Mouse (Mus musculus) hindbrain, postnatal 0 days (tissue): Measurements from ENCODE around the gene Lenep. TPM values are rescaled to one million over a fixed set of nuclear protein-coding genes. Genes with fewer than 3 reads are reported as not detected.

Source experiments
- ATAC-seq: fragments of 200-750 bp; cut with Nextera tagmentation; 2 replicates; pipeline ENCODE4 v1.8.0; 2017; ENCODE audit warnings: mild to moderate bottlenecking, moderate TSS enrichment, moderate library complexity
- DNase-seq: peaks from one replicate; pipeline ENCODE4 v3.0.0-alpha.2; 2015; ENCODE audit warnings: low spot score
- H3K27ac ChIP-seq: fragments of 300-500 bp; sonication (generic); 2 replicates; pipeline ENCODE4 v1.5.1; 2014; ENCODE audit warnings: mild to moderate bottlenecking
- H3K27me3 ChIP-seq: fragments of 300-500 bp; sonication (generic); 2 replicates; pipeline ENCODE4 v1.6.1; 2014; ENCODE audit warnings: low read length, mixed read lengths; ENCODE audit not compliant: insufficient read depth
- H3K36me3 ChIP-seq: fragments of 300-500 bp; sonication (generic); 2 replicates; pipeline ENCODE4 v1.6.1; 2014; ENCODE audit warnings: low read length, mixed read lengths; ENCODE audit not compliant: insufficient read depth
- H3K4me1 ChIP-seq: fragments of 300-500 bp; sonication (generic); 2 replicates; pipeline ENCODE4 v1.6.1; 2014; ENCODE audit warnings: antibody characterized with exemption, low read length, mixed read lengths; ENCODE audit not compliant: insufficient read depth
- H3K4me2 ChIP-seq: fragments of 300-500 bp; sonication (generic); 2 replicates; pipeline ENCODE4 v1.6.1; 2014; ENCODE audit warnings: low read depth, mild to moderate bottlenecking, low read length, moderate library complexity, mixed read lengths
- H3K4me3 ChIP-seq: fragments of 300-500 bp; sonication (generic); 2 replicates; pipeline ENCODE4 v1.5.1; 2014; ENCODE audit warnings: low read length
- H3K9ac ChIP-seq: fragments of 300-500 bp; sonication (generic); replicated peaks from 2 replicates; pipeline ENCODE4 v1.6.1; 2014; ENCODE audit warnings: mild to moderate bottlenecking, low read length, moderate library complexity, mixed read lengths
- H3K9me3 ChIP-seq: fragments of 300-500 bp; sonication (generic); 2 replicates; pipeline ENCODE4 v1.6.1; 2016; ENCODE audit warnings: low read length, mixed read lengths
- CTCF ChIP-seq: IDR thresholded peaks from 2 replicates; pipeline ENCODE4 v1.5.1; 2016; ENCODE audit warnings: antibody characterized with exemption, control low read depth, low read depth
- WGBS: fragments of 180-500 bp; shearing (Covaris S2); extraction: QIAGEN DNeasy Blood & Tissue Kit; methylation state at CpG from one replicate; pipeline ENCODE4 v1.1.7; 2014; 5-methylcytosine and 5-hydroxymethylcytosine counted together
- polyA plus RNA-seq: library from polyadenylated mRNA; unstranded; fragments of >200 nt; fragmentation: Nextera tagmentation; extraction: Ambion mirVana; gene quantifications from 2 replicates; pipeline ENCODE4 v1.2.1, GENCODE M21; 2015
- total RNA-seq: library from RNA; depleted of rRNA; stranded (reverse); fragments of >200 nt; gene quantifications from 2 replicates; pipeline ENCODE4 v1.2.3, GENCODE M21; 2014; rRNA removed

The Lenep gene
- not detected in 2 replicates for total RNA-seq
- polyA plus RNA-seq = not detected in 2 replicates

DNA sequence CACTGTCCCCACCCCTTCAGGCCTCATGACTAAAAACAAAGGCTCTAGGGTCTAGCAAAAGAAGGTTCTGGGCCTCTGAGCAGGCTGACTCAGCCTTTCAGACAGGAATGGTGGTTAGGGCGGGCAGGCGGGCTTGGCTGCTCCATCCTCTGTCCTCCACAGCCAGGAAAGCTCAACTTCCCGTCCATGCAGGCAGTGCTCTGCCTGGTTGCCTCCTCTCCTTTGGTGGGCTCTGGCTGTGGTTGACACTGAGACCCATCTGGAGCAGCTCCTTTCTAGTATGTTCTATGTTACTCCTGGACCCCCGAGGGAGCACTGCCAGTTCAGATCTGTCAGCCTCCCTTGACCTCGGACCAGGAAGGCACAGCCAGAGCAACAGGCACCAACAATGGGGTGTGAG lies at the start of gene Lenep:
Gene Lenep, minus strand, starts transcription at position 101 of the 400 bp plus-strand sequence.
- peaks cover 14% of the 10 kb centered on the region for H3K36me3 ChIP-seq
- no peaks in the 10 kb centered on the region for H3K27me3 ChIP-seq
- H3K4me2 ChIP-seq = no peak within 1 kb of the TSS
- H3K9ac ChIP-seq = no peak within 1 kb of the TSS
- H3K27ac ChIP-seq = no peak within 1 kb of the TSS
- no peak for TF ChIP-seq CTCF
- no peak within 1 kb of the TSS for H3K4me3 ChIP-seq
- no peaks in the 10 kb centered on the region for H3K4me1 ChIP-seq
- ATAC-seq (no peak), DNase-seq (no peak)
- WGBS = 62% methylated on average over 5 of the region's 5 CpGs
- H3K9me3 ChIP-seq = no peaks in the 10 kb centered on the region

DNA sequence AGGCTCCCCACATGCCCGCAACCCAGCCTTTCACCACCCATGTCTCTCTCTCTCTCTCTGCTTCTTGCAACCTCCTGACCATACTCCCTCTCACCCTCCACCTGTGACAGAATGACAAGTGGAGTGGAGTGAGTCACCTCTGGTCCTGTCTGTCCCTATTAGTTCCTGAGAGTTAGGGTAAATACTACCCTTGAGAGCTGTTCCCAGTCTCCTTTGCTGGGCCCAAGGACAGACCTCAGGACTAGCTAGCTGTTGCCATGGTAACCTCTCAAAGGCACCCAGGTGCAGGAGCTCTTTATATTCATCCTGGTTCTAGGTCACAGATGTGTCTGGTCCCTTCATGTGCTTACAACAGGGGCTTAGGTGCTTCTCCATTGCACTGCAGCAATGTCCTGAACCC lies 49.3 kb upstream of the Lenep start:
- no peak overlapping the region for H3K27ac ChIP-seq
- H3K4me2 ChIP-seq = no peak overlapping the region
- no peak overlapping the region for H3K9ac ChIP-seq
- no peaks in the 10 kb centered on the region for H3K36me3 ChIP-seq
- no peak for TF ChIP-seq CTCF
- no peak overlapping the region for H3K4me3 ChIP-seq
- H3K27me3 ChIP-seq = no peaks in the 10 kb centered on the region
- 82% methylated on average over 1 of the region's 1 CpGs for WGBS
- ATAC-seq = no peak
- DNase-seq = peak; percentile 24
- no peaks in the 10 kb centered on the region for H3K9me3 ChIP-seq
- no peaks in the 10 kb centered on the region for H3K4me1 ChIP-seq

DNA sequence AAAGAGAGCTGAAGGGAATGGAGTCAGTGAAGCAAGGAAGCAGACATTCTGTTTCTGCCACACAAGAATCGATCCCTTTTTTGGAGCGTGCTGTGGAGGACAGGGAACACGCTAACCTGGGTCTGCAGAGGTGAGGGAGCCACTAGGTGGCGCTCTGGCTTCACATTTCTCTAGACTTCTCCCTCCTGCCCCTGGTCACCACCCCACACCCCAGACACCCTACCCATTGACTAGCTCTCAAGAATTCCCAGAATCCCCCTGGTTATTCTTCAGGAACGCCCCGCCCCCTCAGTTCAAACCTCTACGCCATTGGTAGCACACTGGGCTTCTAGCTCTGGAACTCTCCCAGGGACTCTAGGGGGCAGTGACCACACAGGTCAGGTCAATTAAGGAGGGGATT lies 46.9 kb upstream of the Lenep start:
- H3K4me2 ChIP-seq = no peak overlapping the region
- ATAC-seq (peak; percentile 80), DNase-seq (peak; percentile 83)
- WGBS = 36% methylated on average over 7 of the region's 7 CpGs
- no peak overlapping the region for H3K27ac ChIP-seq
- TF ChIP-seq CTCF = peak; percentile 77
- H3K27me3 ChIP-seq = no peaks in the 10 kb centered on the region
- H3K4me1 ChIP-seq = no peaks in the 10 kb centered on the region
- no peak overlapping the region for H3K9ac ChIP-seq
- H3K9me3 ChIP-seq = no peaks in the 10 kb centered on the region
- H3K36me3 ChIP-seq = no peaks in the 10 kb centered on the region
- H3K4me3 ChIP-seq = no peak overlapping the region

DNA sequence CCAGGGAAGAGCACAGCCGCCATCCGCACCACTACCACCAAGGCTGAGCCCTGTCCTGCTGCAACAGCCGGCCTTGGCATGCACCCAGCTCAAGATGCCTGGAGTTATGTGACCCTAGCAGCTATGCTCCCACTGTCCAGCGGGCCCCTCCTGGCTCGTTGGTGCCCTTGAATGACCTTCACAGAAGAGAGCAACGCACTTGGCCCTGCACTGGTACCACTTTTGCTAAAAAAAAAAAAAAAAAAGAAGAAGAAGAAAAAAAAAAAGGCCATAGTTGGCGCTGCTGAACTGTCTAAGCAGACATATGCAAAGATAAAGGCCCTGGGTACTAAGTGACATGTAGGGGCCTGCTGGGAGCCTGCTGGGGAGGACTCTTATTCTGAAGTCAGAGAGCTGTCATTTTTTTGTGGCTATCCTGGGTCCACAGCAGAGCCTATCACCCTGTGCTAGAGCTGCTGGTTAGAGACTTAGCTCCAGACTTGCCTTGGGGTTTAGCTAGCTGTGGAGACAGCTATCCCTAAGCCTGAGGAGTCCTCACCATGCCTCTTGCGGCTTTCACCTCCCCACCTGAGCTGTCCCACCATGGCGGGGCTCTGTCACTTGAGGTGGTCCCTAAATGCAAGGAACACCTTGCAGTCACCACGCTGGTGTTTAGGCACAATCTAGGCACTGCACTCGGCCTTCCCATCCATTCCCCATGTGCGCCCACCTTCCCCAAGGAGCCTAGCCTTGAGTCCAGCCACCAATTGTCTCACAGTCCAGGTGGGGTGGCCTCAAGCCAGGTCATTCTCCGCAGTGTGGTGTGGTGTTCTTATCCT lies 46.3 kb upstream of the Lenep start:
- Histone ChIP-seq H3K4me3 (no peak overlapping the region), H3K36me3 (no peaks in the 10 kb centered on the region), H3K27ac (no peak overlapping the region), H3K9ac (no peak overlapping the region), H3K4me1 (no peaks in the 10 kb centered on the region), H3K4me2 (no peak overlapping the region), H3K9me3 (no peaks in the 10 kb centered on the region), H3K27me3 (no peaks in the 10 kb centered on the region)
- WGBS = 58% methylated on average over 13 of the region's 13 CpGs
- TF ChIP-seq CTCF = no peak
- DNase-seq (peak; percentile 40), ATAC-seq (peak; percentile 56)

DNA sequence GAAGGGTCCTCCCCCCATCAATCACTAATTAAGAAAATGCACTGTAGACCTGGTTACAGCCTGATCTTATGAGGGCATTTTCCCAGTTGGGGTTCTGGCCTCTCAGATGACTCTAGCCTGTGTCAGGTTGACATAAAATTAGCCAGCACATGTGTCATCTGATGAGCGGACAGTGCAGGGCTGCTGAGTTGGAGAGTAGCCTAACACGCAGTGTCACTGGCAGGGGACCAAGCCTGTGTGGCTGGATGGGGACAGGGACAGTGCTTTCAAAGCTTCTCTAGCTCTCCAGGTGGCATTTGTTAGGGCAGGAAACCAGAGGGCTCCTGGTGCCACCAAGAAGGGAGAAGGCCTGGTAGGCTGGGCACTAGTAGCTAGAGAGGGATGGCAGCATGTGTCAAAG lies 38.1 kb upstream of the Lenep start:
- no peak overlapping the region for H3K4me3 ChIP-seq
- no peaks in the 10 kb centered on the region for H3K27me3 ChIP-seq
- H3K9ac ChIP-seq = no peak overlapping the region
- H3K9me3 ChIP-seq = no peaks in the 10 kb centered on the region
- WGBS = 74% methylated on average over 2 of the region's 2 CpGs
- no peak overlapping the region for H3K4me2 ChIP-seq
- H3K4me1 ChIP-seq = peaks cover 6% of the 10 kb centered on the region; the same call in 1 of the 2 replicates
- TF ChIP-seq CTCF = no peak
- ATAC-seq (no peak), DNase-seq (no peak)
- no peaks in the 10 kb centered on the region; the same call in 1 of the 2 replicates for H3K36me3 ChIP-seq
- H3K27ac ChIP-seq = no peak overlapping the region

DNA sequence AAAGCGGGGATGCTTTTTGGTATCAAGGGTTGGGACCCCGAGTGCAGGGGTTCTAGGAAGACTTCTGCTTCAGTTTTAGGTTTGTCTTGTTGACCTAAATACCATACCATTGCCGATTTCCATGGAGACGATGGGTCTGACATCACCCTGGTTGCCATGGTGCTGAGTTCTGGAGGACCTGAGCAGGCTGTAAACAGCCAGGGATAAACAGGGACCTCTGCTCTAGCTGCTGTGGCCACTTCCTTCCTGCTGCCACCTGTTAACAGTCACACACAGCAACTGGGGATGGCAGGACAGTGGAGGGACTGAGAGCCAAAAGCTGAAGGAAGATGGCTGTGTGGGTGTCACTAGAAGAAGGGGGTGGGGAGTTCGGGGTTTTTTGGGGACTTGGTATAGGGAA lies 34.7 kb upstream of the Lenep start:
- H3K4me3 ChIP-seq = peak overlapping the region; percentile 29
- TF ChIP-seq CTCF = no peak
- peaks cover 28% of the 10 kb centered on the region for H3K36me3 ChIP-seq
- peaks cover 6% of the 10 kb centered on the region; the same call in 1 of the 2 replicates for H3K4me1 ChIP-seq
- peak overlapping the region; percentile 52 for H3K4me2 ChIP-seq
- 23% methylated on average over 5 of the region's 5 CpGs for WGBS
- H3K9ac ChIP-seq = peak overlapping the region; percentile 18; the same call in 1 of the 2 replicates
- H3K27me3 ChIP-seq = no peaks in the 10 kb centered on the region
- peak; percentile 45 for DNase-seq
- ATAC-seq = peak; percentile 65
- H3K27ac ChIP-seq = peak overlapping the region; percentile 66
- no peaks in the 10 kb centered on the region for H3K9me3 ChIP-seq
